Mouse (Mus musculus): ENCODE measurements around the gene Zfp408.

Zfp408 gene

GRCm38 (mm10) chr2:91649553-91650359 lies at the start of gene Zfp408, which contains the start of gene Arhgap1:
Gene Zfp408 (minus strand): TSS chr2:91649791.
Gene Arhgap1 (plus strand): TSS chr2:91649860.
- 0 out of 2 replicates have a peak, but pooled peaks have one; percentile 8 for TF ChIP-seq GATA4 (IDR thresholded peaks at IDR 0.05; ENCODE audit: insufficient replicate concordance, low read length)

GRCm38 (mm10) chr2:91699225-91699624 lies 49.6 kb upstream of the Zfp408 start:
- no peak for TF ChIP-seq GATA4 (IDR thresholded peaks at IDR 0.05; ENCODE audit: insufficient replicate concordance, low read length)

- no peak for TF ChIP-seq GATA4 (IDR thresholded peaks at IDR 0.05; ENCODE audit: insufficient replicate concordance, low read length)
Measured at GRCm38 (mm10) chr2:91696225-91696590, 46.6 kb upstream of the Zfp408 start.

- TF ChIP-seq GATA4 (IDR thresholded peaks at IDR 0.05; ENCODE audit: insufficient replicate concordance, low read length) = no peak
Measured at GRCm38 (mm10) chr2:91695436-91696224, 46.0 kb upstream of the Zfp408 start.

GRCm38 (mm10) chr2:91689452-91689851 lies 39.9 kb upstream of the Zfp408 start:
- TF ChIP-seq GATA4 (IDR thresholded peaks at IDR 0.05; ENCODE audit: insufficient replicate concordance, low read length) = no peak

- no peak for TF ChIP-seq GATA4 (IDR thresholded peaks at IDR 0.05; ENCODE audit: insufficient replicate concordance, low read length)
Measured at GRCm38 (mm10) chr2:91683919-91684318, 34.3 kb upstream of the Zfp408 start.

- TF ChIP-seq GATA4 (IDR thresholded peaks at IDR 0.05; ENCODE audit: insufficient replicate concordance, low read length) = no peak
Measured at GRCm38 (mm10) chr2:91682850-91683249, 33.3 kb upstream of the Zfp408 start.

GRCm38 (mm10) chr2:91676961-91677360 lies 27.4 kb upstream of the Zfp408 start:
- no peak for TF ChIP-seq GATA4 (IDR thresholded peaks at IDR 0.05; ENCODE audit: insufficient replicate concordance, low read length)

- TF ChIP-seq GATA4 (IDR thresholded peaks at IDR 0.05; ENCODE audit: insufficient replicate concordance, low read length) = no peak
Measured at GRCm38 (mm10) chr2:91676420-91676819, 26.8 kb upstream of the Zfp408 start.

- TF ChIP-seq GATA4 (IDR thresholded peaks at IDR 0.05; ENCODE audit: insufficient replicate concordance, low read length) = no peak
Measured at GRCm38 (mm10) chr2:91674895-91675294, 25.3 kb upstream of the Zfp408 start.

- TF ChIP-seq GATA4 (IDR thresholded peaks at IDR 0.05; ENCODE audit: insufficient replicate concordance, low read length) = no peak
Measured at GRCm38 (mm10) chr2:91673587-91673986, 24.0 kb upstream of the Zfp408 start.

GRCm38 (mm10) chr2:91670038-91670437 lies 20.4 kb upstream of the Zfp408 start:
- no peak for TF ChIP-seq GATA4 (IDR thresholded peaks at IDR 0.05; ENCODE audit: insufficient replicate concordance, low read length)

GRCm38 (mm10) chr2:91669326-91669725 lies 19.7 kb upstream of the Zfp408 start:
- no peak for TF ChIP-seq GATA4 (IDR thresholded peaks at IDR 0.05; ENCODE audit: insufficient replicate concordance, low read length)

GRCm38 (mm10) chr2:91667747-91668146 lies 18.2 kb upstream of the Zfp408 start:
- no peak for TF ChIP-seq GATA4 (IDR thresholded peaks at IDR 0.05; ENCODE audit: insufficient replicate concordance, low read length)

GRCm38 (mm10) chr2:91666386-91666910 lies 16.9 kb upstream of the Zfp408 start:
- TF ChIP-seq GATA4 (IDR thresholded peaks at IDR 0.05; ENCODE audit: insufficient replicate concordance, low read length) = no peak

GRCm38 (mm10) chr2:91664780-91665179 lies 15.2 kb upstream of the Zfp408 start:
- no peak for TF ChIP-seq GATA4 (IDR thresholded peaks at IDR 0.05; ENCODE audit: insufficient replicate concordance, low read length)

All from liver, adult (tissue).